Mouse (Mus musculus) neutrophil, adult 83 days (primary cell): ENCODE data around the gene Nek11. TPM values are rescaled to one million over a fixed set of nuclear protein-coding genes. Genes with fewer than 3 reads are reported as not detected.

Experiments
- total RNA-seq, 2 experiments: library from RNA; stranded (reverse); gene quantifications; one replicate each; pipeline ENCODE4 v1.2.4; 2023

The Nek11 gene
- not detected for total RNA-seq

DNA sequence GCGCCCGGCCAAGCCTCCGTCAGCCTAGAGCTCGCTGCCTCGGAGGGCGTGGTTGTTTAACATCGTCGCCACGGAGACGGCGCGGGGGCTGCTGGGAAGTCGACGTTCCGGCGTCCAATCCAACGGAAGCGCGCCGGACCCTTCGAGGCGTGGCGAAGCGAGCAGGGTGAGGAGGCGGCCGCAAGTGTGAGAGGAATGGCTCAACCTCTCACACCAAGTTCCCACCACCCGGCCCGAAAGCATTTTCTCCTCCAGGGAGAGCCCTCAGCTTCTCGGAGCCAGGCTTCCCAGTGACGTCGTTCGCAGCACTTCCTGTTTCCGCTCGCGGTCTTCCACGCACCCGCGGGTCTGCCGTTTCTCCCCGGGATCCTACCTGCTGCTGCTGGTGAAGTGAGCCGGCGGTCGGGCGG is at the start of gene Nek11, which contains the start of gene Aste1:
Gene Nek11 (minus strand): TSS at position 307 of the 410 bp plus-strand sequence.
Gene Aste1 (plus strand): TSS at position 175 of the 410 bp plus-strand sequence.

DNA sequence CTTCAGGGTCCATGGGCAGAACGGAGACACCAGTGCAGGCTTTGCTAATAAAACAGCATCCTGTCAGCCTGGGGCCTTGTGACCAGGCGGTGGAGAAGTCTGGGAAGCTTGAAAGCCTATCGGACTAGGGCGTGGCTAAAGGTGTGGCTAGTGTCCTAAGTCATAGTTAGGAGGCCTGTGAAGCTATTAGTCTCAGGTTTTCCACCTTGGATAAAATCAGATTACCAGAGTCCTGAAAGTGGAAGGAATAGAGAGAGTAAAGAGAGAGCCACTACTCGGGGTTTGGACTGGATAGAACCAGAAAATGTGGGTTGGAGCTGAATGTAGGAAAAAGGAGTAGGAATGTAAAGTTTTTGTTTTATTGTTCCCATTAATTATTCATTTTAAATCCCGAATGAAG is 250.3 kb downstream of the Nek11 start, which contains the start of gene 1700080E11Rik:
Gene 1700080E11Rik (minus strand): TSS at position 101 of the 400 bp plus-strand sequence.

DNA sequence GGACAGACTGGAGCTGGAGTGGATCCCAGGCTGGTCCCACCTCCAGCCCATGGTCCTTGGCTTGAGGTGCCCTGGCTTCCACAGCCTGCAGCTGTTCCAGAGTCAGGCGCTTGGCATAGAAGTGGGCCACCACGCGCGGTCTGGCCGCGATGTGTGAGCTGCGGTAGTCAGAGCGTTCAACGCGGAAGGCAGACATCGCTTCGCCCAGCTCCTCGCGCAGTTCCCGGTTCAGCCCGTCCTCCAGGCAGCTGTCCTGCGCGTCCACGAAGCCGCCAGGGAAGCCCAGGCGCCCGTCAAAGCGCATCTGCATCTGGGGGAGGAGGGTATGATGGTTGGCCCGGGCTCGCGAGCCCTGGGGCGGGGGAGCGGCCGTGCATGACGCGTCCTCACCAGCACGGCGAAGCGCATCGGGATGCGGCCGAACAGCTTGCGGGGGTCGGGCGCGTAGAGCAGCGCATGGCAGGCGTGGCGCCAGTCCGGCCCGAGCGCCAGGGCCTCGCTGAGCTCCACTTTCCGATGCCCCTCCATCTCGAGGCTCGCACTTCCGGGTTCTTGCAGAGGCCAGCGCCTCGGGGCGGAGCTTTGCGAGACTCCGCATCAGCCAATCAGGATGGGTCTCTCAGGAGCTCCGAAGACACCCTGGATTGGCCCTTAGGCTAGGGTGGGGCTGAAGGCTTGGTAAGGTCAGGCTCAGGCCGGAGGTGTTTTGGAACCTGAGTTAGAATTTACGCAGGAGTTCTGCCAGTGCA is 263.9 kb downstream of the Nek11 start, which contains the start of gene Nudt16:
Gene Nudt16 (minus strand): TSS at position 572 of the 749 bp plus-strand sequence.

Other genes starting within 250 kb of the Nek11 start
- gene Aste1, start 132 bp downstream of the Nek11 start, total RNA-seq: 10 to 100 TPM; 28.8 to 31.8 TPM
- 100 to 1,000 TPM; 133 to 157 TPM for gene Atp2c1, start 131.8 kb upstream of the Nek11 start, total RNA-seq
- gene Pik3r4, start 247.5 kb upstream of the Nek11 start, total RNA-seq: 10 to 100 TPM; 17.6 to 20.3 TPM